Mouse (Mus musculus) layer of hippocampus, adult 8-10 months (tissue): ENCODE measurements around the gene Rassf5. TPM values are rescaled to one million over a fixed set of nuclear protein-coding genes. Genes with fewer than 3 reads are reported as not detected.

Experiments
- DNase-seq, 2 experiments: peaks; one replicate each; pipeline ENCODE4 v3.0.0; 2022; ENCODE audit warnings: low spot score in 2 of 2
- total RNA-seq, 4 experiments: library from RNA; stranded (reverse); gene quantifications; 2 replicates each; pipeline ENCODE4 v1.2.4; 2022

Rassf5 gene
- total RNA-seq, 4 experiments from 2014 or later, result 17.6 to 21.5 (median 18.6) TPM

- no peak for DNase-seq
Observed at GRCm38 (mm10) chr1:131209971-131210426, 35.1 kb downstream of the Rassf5 start.

- no peak for DNase-seq
Observed at GRCm38 (mm10) chr1:131208800-131209199, 36.3 kb downstream of the Rassf5 start.

- no peak for DNase-seq
Observed at GRCm38 (mm10) chr1:131208081-131208480, 37.0 kb downstream of the Rassf5 start.

GRCm38 (mm10) chr1:131207531-131207930, 37.5 kb downstream of the Rassf5 start:
- DNase-seq, result no peak

GRCm38 (mm10) chr1:131206342-131206741, 38.7 kb downstream of the Rassf5 start:
- no peak for DNase-seq

- no peak for DNase-seq
Observed at GRCm38 (mm10) chr1:131204461-131204860, 40.6 kb downstream of the Rassf5 start.

GRCm38 (mm10) chr1:131201391-131201790, 43.7 kb downstream of the Rassf5 start:
- DNase-seq, result no peak

- DNase-seq, result no peak
Observed at GRCm38 (mm10) chr1:131200588-131200987, 44.5 kb downstream of the Rassf5 start.

GRCm38 (mm10) chr1:131199976-131200375, 45.1 kb downstream of the Rassf5 start:
- DNase-seq, result no peak

- DNase-seq, result no peak
Observed at GRCm38 (mm10) chr1:131199118-131199821, 45.8 kb downstream of the Rassf5 start.

- DNase-seq, result no peak
Observed at GRCm38 (mm10) chr1:131198417-131198960, 46.6 kb downstream of the Rassf5 start.

- DNase-seq, result no peak
Observed at GRCm38 (mm10) chr1:131196107-131196506, 49.0 kb downstream of the Rassf5 start.

GRCm38 (mm10) chr1:131195653-131196052, 49.4 kb downstream of the Rassf5 start:
- DNase-seq, result no peak

- DNase-seq, result no peak
Observed at GRCm38 (mm10) chr1:131193746-131194145, 51.3 kb downstream of the Rassf5 start.

- DNase-seq, result no peak
Observed at GRCm38 (mm10) chr1:131188655-131189054, 56.4 kb downstream of the Rassf5 start.

- no peak for DNase-seq
Observed at GRCm38 (mm10) chr1:131187856-131188255, 57.2 kb downstream of the Rassf5 start.

- no peak for DNase-seq
Observed at GRCm38 (mm10) chr1:131186995-131187394, 58.1 kb downstream of the Rassf5 start.

- peak; percentile 41 to 46 for DNase-seq
Observed at GRCm38 (mm10) chr1:131185821-131186506, 59.1 kb downstream of the Rassf5 start.

GRCm38 (mm10) chr1:131184956-131185660, 60.0 kb downstream of the Rassf5 start:
- DNase-seq, result no peak

GRCm38 (mm10) chr1:131184253-131184955, 60.7 kb downstream of the Rassf5 start:
- no peak for DNase-seq

GRCm38 (mm10) chr1:131183201-131183600, 61.9 kb downstream of the Rassf5 start:
- no peak for DNase-seq
